Mouse (Mus musculus) cerebellum, adult 9-10 months (tissue): ENCODE data around the gene Rtn4rl2.

Experiments
- DNase-seq: peaks from one replicate; pipeline ENCODE4 v3.0.0; 2022

Rtn4rl2 gene

DNA sequence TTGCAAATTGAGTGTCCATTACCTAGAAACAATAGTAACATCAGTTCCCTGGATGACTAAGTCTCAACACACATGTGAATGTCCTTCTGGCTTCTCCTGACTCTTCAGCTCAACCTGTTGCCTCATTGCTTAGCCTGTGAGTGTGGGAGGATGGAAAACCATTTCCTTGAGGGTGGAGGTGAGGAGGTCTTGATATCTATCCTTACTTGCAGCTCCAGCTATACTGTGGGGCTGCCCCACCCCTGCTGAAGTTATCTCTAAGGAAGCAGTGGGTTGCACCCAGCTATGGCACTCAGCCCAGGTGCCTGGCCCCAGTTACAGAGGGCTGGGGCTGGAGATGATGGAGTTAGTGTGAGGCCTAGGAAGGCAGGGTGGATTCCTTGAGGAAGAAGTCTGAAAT, 44.6 kb downstream of the Rtn4rl2 start:
- DNase-seq = no peak

- DNase-seq = no peak
These were observed 45.6 kb downstream of the Rtn4rl2 start for GRCm38 (mm10) chr2:84840748-84841563.

GRCm38 (mm10) chr2:84840016-84840747, 46.3 kb downstream of the Rtn4rl2 start:
- DNase-seq = no peak

- DNase-seq = no peak
These were observed 47.2 kb downstream of the Rtn4rl2 start for GRCm38 (mm10) chr2:84838993-84839980.

DNA sequence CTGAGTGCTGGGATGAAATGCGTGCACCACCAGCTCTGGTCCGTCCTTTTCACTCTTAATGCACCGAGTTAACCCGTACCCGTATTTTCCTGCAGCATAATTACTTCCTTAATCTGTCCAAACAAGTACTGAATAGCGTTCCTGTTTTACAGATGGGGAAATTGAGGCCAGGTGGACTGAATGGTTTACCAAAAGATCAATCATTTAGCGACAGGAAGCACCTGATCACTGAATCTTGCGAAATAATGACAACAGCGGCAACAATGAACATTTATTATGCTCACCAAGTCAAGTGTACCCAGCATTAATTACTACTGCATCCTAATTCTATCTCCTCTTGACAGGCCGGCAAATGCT, 47.9 kb downstream of the Rtn4rl2 start, which contains the start of gene Slc43a1:
Slc43a1 (plus strand) TSS at position 258 of the 357 bp plus-strand sequence.
- DNase-seq = no peak

DNA sequence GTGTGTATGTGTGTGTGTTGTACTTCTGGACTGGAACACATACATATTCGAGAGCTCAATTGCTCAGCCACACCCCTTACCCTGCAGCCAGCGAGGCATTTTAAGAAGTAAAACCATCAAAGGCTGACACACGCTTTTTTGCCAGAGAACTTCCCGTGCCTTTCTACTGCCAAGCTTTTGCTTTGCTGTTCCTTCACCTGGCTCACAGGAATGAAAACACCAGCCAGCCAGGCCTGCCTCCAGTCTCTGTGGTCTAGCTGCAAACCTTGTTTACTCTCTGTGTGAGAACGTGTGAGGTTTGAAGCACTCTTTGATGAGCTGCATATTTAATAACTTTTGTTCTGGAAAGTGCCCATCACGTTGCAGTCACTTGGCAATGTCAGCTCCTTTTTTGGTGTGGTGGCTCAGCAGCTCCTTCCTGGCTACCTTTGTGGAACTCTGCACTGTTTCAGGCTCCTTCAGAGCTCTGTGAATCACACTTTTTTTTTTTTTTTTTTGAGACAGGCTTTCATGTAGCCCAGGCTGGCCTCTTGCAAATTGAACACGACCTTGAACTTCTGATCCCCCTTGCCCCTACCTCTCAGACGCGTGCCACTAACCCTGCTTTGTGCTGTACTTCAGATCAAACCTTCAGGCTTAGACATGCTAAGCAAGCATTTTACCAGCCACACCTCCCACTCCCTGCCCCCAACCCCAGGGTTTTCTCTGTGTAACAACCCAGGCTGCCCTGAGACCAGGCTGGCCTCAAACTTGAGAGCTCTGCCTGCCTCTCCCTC, 48.5 kb downstream of the Rtn4rl2 start:
- no peak for DNase-seq

DNA sequence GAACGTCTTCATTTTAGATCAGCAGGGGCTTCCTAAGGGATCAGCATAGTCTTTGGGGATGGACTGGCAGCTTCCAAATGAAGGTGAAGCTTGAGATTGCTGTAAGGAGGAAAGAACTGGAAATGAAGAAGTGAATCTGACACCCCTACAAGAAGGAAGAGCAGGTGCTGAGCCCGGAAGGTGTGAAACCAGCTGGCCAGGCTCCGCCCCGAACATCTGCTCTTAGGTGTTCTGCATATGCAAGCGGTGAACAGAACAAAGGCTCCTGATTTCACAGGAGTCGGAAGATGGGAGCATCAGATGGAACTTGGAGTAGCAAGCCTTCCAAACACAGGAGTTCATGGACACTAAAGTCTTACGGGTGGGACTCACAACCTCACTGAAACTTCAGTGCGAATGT, 49.4 kb downstream of the Rtn4rl2 start:
- DNase-seq = no peak

- peak; percentile 79 for DNase-seq
These were observed 54.7 kb downstream of the Rtn4rl2 start for GRCm38 (mm10) chr2:84831666-84832391.

- peak; percentile 38 for DNase-seq
These were observed 59.1 kb downstream of the Rtn4rl2 start for GRCm38 (mm10) chr2:84827283-84827920.

- peak; percentile 95 for DNase-seq
These were observed 59.8 kb downstream of the Rtn4rl2 start, which contains the start of gene Timm10 for GRCm38 (mm10) chr2:84826488-84827282. Gene Timm10 (plus strand): TSS chr2:84826997.

DNA sequence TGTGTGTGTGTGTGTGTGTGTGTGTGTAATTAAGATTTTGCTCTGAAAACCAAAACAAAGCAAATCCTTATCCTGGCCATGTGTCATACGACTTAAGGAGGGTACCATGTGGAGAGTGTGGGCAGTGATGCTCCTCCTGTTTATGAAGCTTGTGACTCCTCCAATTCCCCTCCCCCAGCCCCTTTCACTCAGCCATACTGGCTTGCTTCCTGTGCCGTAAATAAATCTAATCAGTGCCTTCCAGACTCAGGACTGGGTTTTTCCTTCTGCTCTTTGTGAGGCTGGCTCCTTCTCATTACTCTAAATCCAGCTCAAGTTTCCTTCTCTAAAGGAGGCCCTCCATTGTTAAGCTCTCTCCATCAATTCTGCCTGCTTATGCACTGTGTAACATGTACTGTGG, 63.3 kb downstream of the Rtn4rl2 start:
- no peak for DNase-seq

DNA sequence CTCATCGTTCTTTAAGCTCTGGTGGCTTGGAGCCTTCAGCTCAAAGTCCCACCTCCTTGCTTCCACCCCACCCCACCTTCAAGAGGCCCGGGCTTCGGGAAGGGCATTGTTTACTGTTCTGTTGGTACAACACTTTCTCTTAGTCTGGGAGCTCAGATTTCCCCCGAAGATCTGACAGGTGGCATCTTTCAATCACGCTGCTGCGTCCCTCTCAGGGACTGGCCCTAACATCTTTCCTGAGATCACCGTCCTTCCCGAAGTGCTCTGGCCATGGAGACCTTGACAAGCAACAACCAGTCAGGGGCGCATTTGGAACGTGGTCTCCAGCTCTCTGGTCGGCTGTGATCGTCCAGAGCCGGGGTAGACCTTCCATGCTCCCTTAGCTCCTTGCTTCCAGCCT, 64.0 kb downstream of the Rtn4rl2 start, which contains the start of gene Smtnl1:
Smtnl1 (minus strand) TSS at position 101 of the 400 bp plus-strand sequence.
- no peak for DNase-seq
